In genomic region chr4:141863726-141864280, GRCm38 (mm10) we compare ENCODE assay signal across 22 mouse cellular contexts. TPM values are rescaled to one million over a fixed set of nuclear protein-coding genes. Genes with fewer than 3 reads are reported as not detected.
A peak's percentile ranks its signal among the peaks of the same experiment; 100 is the strongest.
DNase-seq lines count a peak whose midpoint lies in the region; ATAC-seq and TF ChIP-seq lines count a peak whose summit lies in the region.
"Had no signal": no experiment of that assay in that cellular context is flagged by ENCODE, and none has a peak within 500 bp of the region (broad histone marks: within the 10 kb centered on the region; RNA-seq: fewer than 3 reads in every experiment).

No protein-coding gene starts in this region.

- TF ChIP-seq EP300 in heart, adult 2 months (IDR thresholded peaks at IDR 0.05; ENCODE audit: insufficient read depth, low read depth, low read length), result no peak

- H3K4me3 ChIP-seq in heart, adult 2 months, result no peak overlapping the region
- H3K4me3 ChIP-seq in left cerebral cortex, adult 2 months, result no peak overlapping the region
- H3K4me3 ChIP-seq: liver, embryonic 13.5 days; neural tube, embryonic 15.5 days had no signal

- TF ChIP-seq CTCF in heart, adult 2 months (IDR thresholded peaks at IDR 0.05), result no peak
- no peak for TF ChIP-seq CTCF in left cerebral cortex, adult 2 months (IDR thresholded peaks at IDR 0.05)

- peaks cover 9% of the 10 kb centered on the region for H3K4me1 ChIP-seq in heart, adult 2 months (ENCODE audit: control insufficient read depth, insufficient read depth, low read length)

- intact Hi-C loops in heart, adult 2 months (cut with DNase I), result no loop called here
- intact Hi-C loops in left cerebral cortex, adult 2 months (cut with DNase I), result no loop called here

- peak; percentile 50 for ATAC-seq in activated CD4-positive, CD25-positive, alpha-beta regulatory T cell, adult 4 months
- peak; percentile 27 for ATAC-seq in megakaryocyte, adult 5-6 weeks (ENCODE audit: poor library complexity, severe bottlenecking)
- no peak for ATAC-seq in megakaryocyte progenitor cell, adult 5-6 weeks (replicated peaks; ENCODE audit: poor library complexity)

- TF ChIP-seq POLR2A in heart, adult 2 months (IDR thresholded peaks at IDR 0.05; ENCODE audit: insufficient read depth, low read depth, low read length), result no peak

- H3K79me2 ChIP-seq in heart, adult 2 months (replicated peaks; ENCODE audit: control insufficient read depth, insufficient read depth, low read length), result no peaks in the 10 kb centered on the region

- H3K27me3 ChIP-seq in heart, adult 2 months (ENCODE audit: control insufficient read depth, insufficient read depth, low read length), result no peaks in the 10 kb centered on the region
- H3K27me3 ChIP-seq: liver, embryonic 13.5 days; neural tube, embryonic 15.5 days had no signal

- no peak for DNase-seq in heart, adult 2 months
- DNase-seq in heart, postnatal 4 days, result no peak
- no peak for DNase-seq in left cerebral cortex, adult 2 months (ENCODE audit: extremely low spot score in 1 of 2, low spot score in 2 of 2)
- no peak for DNase-seq in left cerebral cortex, adult 11 months (ENCODE audit: low spot score)
- no peak for DNase-seq in layer of hippocampus, postnatal 36 days
- DNase-seq: B cell, adult 2 months; cerebellum, adult 11 months; liver, embryonic 13.5 days; retina, postnatal 1 day had no signal

- H3K36me3 ChIP-seq in heart, adult 2 months (ENCODE audit: control insufficient read depth, insufficient read depth, low read length), result no peaks in the 10 kb centered on the region

- WGBS in heart, adult 2 months, result 82% methylated on average over 7 of the region's 7 CpGs

- H3K27ac ChIP-seq in heart, adult 2 months, result peak overlapping the region; percentile 20
- peak overlapping the region; percentile 62; the same call in 1 of the 2 replicates for H3K27ac ChIP-seq in left cerebral cortex, adult 2 months
- H3K27ac ChIP-seq: liver, embryonic 13.5 days; neural tube, embryonic 15.5 days had no signal

- no peak overlapping the region for H3K9ac ChIP-seq in heart, adult 2 months (ENCODE audit: low read depth, low read length)
- H3K9ac ChIP-seq: liver, embryonic 13.5 days; neural tube, embryonic 15.5 days had no signal

RNA-seq across cellular contexts. Expression of gene Efhd2, which starts 10.9 kb away (rescaled TPM):
- total RNA-seq in heart, adult 2 months (2021), result 10 to 100 TPM; 19.4 to 21.2 TPM
- polyA plus RNA-seq in heart, adult 2 months (2012; rRNA removed), result 28.4 and 33.0 TPM in 2 replicates
- total RNA-seq in heart, postnatal 4 days (2021), result 10 to 100 TPM; 46.5 to 50.5 TPM
- 100 to 1,000 TPM; 271 to 279 TPM for total RNA-seq in left cerebral cortex, adult 2 months (2021)
- polyA plus RNA-seq in activated CD4-positive, CD25-positive, alpha-beta regulatory T cell, adult 4 months (2017; shearing (Covaris generic)), result 10 to 100 TPM; 23.5 to 26.9 TPM
- 77.1 and 79.0 TPM in 2 replicates for total RNA-seq in megakaryocyte, adult 5-6 weeks (2015)
- total RNA-seq in megakaryocyte, adult 5-6 weeks (2017), result 79.7 and 97.2 TPM in 2 replicates
- 100 to 1,000 TPM; 135 to 143 TPM for total RNA-seq in layer of hippocampus, postnatal 36 days (2021)
- total RNA-seq in megakaryocyte progenitor cell, adult 5-6 weeks (2015), result 42.2 and 49.9 TPM in 2 replicates
- 53.6 and 58.1 TPM in 2 replicates for total RNA-seq in megakaryocyte progenitor cell, adult 5-6 weeks (2017)

RNA-seq across cellular contexts. Expression of gene Ctrc, which starts 17.6 kb away (rescaled TPM):
- total RNA-seq in heart, adult 2 months (2021), result not detected
- not detected in 2 replicates for polyA plus RNA-seq in heart, adult 2 months (2012; rRNA removed)
- total RNA-seq in heart, postnatal 4 days (2021), result not detected
- not detected for total RNA-seq in left cerebral cortex, adult 2 months (2021)
- polyA plus RNA-seq in activated CD4-positive, CD25-positive, alpha-beta regulatory T cell, adult 4 months (2017; shearing (Covaris generic)), result not detected
- not detected in 2 replicates for total RNA-seq in megakaryocyte, adult 5-6 weeks (2015)
- not detected in 2 replicates for total RNA-seq in megakaryocyte, adult 5-6 weeks (2017)
- total RNA-seq in layer of hippocampus, postnatal 36 days (2021), result not detected
- not detected in 2 replicates for total RNA-seq in megakaryocyte progenitor cell, adult 5-6 weeks (2015)
- not detected in 2 replicates for total RNA-seq in megakaryocyte progenitor cell, adult 5-6 weeks (2017)
- total RNA-seq: adrenal gland, adult 18-20 months; layer of hippocampus, adult 8-10 months; left cerebral cortex, postnatal 25 days; megakaryocyte-erythroid progenitor cell, adult 5-6 weeks; midbrain, postnatal 0 days had no signal
- polyA plus RNA-seq: embryonic facial prominence, embryonic 14.5 days; forebrain, embryonic 11.5 days; kidney, embryonic 16.5 days; liver, embryonic 13.5 days; lung, embryonic 16.5 days; midbrain, postnatal 0 days; neural tube, embryonic 15.5 days had no signal

RNA-seq across cellular contexts. Expression of gene Cela2a, which starts 37.8 kb away (rescaled TPM):
- total RNA-seq in heart, adult 2 months (2021), result not detected
- polyA plus RNA-seq in heart, adult 2 months (2012; rRNA removed), result 0.26 and 0.62 TPM in 2 replicates
- not detected for total RNA-seq in heart, postnatal 4 days (2021)
- not detected for total RNA-seq in left cerebral cortex, adult 2 months (2021)
- polyA plus RNA-seq in activated CD4-positive, CD25-positive, alpha-beta regulatory T cell, adult 4 months (2017; shearing (Covaris generic)), result 1 to 10 TPM in 1 of 2 experiments, not detected in 1; 1.0 TPM
- total RNA-seq in megakaryocyte, adult 5-6 weeks (2015), result not detected in 2 replicates
- total RNA-seq in megakaryocyte, adult 5-6 weeks (2017), result not detected in 2 replicates
- not detected for total RNA-seq in layer of hippocampus, postnatal 36 days (2021)
- not detected in 2 replicates for total RNA-seq in megakaryocyte progenitor cell, adult 5-6 weeks (2015)
- total RNA-seq in megakaryocyte progenitor cell, adult 5-6 weeks (2017), result not detected in 2 replicates
- total RNA-seq: adrenal gland, adult 18-20 months; layer of hippocampus, adult 8-10 months; left cerebral cortex, postnatal 25 days; megakaryocyte-erythroid progenitor cell, adult 5-6 weeks; midbrain, postnatal 0 days had no signal
- polyA plus RNA-seq: embryonic facial prominence, embryonic 14.5 days; forebrain, embryonic 11.5 days; kidney, embryonic 16.5 days; lung, embryonic 16.5 days; midbrain, postnatal 0 days; neural tube, embryonic 15.5 days had no signal
